Mouse (Mus musculus): Measurements from ENCODE around the gene Ino80d.
"Not testable (repeated sequence)": the region's sequence is repeated elsewhere in the genome, so short reads cannot be mapped to it uniquely, and the experiment has no call there.

Ino80d gene

GRCm38 (mm10) chr1:63114136-63114781 lies at the start of gene Ino80d:
Gene Ino80d, minus strand, starts transcription at chr1:63114667.
- peak; percentile 64 for DNase-seq (ENCODE audit: extremely low spot score, low read depth, low spot score)

DNA sequence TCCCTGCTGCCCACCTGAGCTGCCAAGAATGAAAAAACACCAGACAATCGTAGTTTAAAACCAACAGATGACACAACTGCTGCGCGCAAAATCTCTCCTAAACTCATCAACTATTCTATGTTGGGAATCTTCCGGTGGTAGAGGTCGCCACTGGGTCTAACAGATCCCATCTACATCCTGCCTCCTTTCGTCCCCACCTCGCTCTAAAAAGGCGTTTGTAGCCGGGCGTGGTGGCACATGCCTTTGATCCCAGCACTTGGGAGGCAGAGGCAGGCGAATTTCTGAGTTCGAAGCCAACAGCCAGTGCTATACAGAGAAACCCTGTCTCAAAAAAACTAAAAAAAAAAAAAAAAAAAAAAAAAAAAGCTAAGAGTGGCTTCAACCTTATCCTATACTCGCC lies 25.8 kb upstream of the Ino80d start:
- DNase-seq (ENCODE audit: extremely low spot score, low read depth, low spot score) = no peak

- not testable (repeated sequence) for DNase-seq (ENCODE audit: extremely low spot score, low read depth, low spot score)
Observed at GRCm38 (mm10) chr1:63138586-63138985, 24.1 kb upstream of the Ino80d start.

DNA sequence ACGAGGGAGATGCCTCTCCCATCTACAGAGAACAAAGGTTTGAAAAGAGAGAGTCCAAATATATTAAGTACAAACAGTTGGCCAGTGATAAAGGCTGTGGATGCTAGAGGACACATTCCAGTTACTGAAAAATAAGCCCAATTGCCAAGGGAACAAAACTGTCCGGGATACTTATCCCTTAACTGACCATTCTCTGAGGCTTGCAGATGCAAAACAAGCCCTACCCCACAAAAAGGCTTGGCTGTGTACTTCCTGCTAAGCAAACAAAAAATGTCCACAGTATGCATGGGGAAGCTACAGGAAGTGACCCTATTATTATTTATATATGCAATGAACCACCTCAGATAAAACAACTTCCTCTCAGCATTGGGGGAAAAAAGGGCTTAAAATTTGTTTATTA lies 23.5 kb upstream of the Ino80d start:
- no peak for DNase-seq (ENCODE audit: extremely low spot score, low read depth, low spot score)

DNA sequence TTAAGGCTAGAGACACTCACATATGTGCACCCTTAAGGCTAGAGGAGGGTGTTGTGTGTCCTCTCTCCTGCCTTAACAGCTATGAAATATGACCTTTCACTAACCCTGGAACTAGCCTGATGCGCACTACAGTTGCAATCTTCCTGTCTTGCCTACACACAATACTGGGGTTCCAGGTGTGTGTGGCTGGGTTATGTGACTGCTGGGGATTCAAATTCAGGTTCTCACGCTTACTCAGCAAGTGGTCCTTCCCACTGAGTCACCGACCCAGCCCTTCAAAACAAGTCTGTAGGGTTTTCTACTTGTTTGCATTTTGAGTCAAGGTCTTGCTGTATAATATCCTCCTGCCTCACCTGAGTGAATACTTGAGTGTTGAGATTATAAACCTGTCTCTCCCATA lies 20.1 kb upstream of the Ino80d start:
- DNase-seq (ENCODE audit: extremely low spot score, low read depth, low spot score) = no peak

- DNase-seq (ENCODE audit: extremely low spot score, low read depth, low spot score) = no peak
Observed at GRCm38 (mm10) chr1:63131766-63132165, 17.3 kb upstream of the Ino80d start.

- DNase-seq (ENCODE audit: extremely low spot score, low read depth, low spot score) = no peak
Observed at GRCm38 (mm10) chr1:63130883-63131282, 16.4 kb upstream of the Ino80d start.

DNA sequence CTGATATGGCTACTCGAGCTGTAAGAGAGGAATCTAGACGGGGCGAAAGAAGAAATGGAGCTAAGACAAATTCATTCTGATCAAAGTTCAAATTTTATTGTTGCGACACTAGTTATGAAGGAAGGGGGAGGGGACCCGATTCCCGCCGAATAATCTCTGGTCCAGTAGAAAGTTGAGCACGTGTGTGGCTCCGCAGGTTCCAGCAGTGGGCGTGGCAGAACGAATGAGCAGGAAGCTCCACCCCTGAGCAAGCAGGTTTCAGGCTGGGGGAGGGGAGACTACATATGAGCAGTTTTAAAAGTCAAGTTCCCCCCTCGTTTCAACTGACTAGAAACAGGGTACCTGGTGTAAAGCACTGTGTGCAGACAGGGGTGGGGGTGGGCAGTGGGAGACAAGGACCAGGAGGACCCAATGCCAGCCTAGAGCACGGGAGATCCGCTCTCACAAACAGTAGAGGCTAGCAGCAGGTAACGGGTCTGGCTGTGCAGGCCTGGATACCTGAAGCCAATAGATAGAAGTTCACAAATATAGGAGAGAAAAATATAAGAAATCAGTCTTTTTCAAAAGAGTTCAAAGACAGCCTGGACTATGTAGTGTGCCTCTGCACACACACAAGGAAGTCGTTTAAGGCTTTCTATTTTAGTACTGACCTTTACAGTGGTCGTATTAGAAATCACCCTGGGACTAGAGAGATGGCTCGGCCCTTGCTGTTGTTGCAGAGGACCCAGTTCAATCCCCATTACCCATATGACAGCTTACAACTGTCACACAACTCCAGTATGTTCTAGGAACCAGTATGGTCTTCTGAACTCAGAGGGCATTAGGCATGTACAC lies 15.6 kb upstream of the Ino80d start:
- DNase-seq (ENCODE audit: extremely low spot score, low read depth, low spot score) = no peak

- DNase-seq (ENCODE audit: extremely low spot score, low read depth, low spot score) = no peak
Observed at GRCm38 (mm10) chr1:63129273-63129672, 14.8 kb upstream of the Ino80d start.

DNA sequence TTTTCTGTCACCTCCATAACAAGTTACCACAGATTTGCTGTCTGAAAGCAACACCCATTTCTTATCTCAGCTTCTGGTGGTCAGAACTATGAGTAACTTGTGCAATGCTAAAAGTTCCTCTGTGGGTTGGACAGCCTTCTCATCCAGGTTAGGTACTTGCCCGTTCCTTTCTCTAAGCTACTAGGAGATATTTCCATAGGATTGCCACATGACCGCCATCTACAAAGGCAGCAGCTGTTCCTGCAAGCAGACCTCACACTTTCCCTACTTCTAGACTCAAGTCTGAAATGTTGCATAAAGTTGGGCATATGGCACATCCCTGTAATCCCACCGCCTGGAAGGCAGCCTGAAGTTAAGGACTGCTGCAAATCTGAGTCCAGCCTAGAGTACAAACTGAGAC lies 11.7 kb upstream of the Ino80d start:
- no peak for DNase-seq (ENCODE audit: extremely low spot score, low read depth, low spot score)

GRCm38 (mm10) chr1:63123823-63124450 lies 9.5 kb upstream of the Ino80d start:
- DNase-seq (ENCODE audit: extremely low spot score, low read depth, low spot score) = no peak

GRCm38 (mm10) chr1:63122005-63122404 lies 7.5 kb upstream of the Ino80d start:
- no peak for DNase-seq (ENCODE audit: extremely low spot score, low read depth, low spot score)

- no peak for DNase-seq (ENCODE audit: extremely low spot score, low read depth, low spot score)
Observed at GRCm38 (mm10) chr1:63120382-63120781, 5.9 kb upstream of the Ino80d start.

DNA sequence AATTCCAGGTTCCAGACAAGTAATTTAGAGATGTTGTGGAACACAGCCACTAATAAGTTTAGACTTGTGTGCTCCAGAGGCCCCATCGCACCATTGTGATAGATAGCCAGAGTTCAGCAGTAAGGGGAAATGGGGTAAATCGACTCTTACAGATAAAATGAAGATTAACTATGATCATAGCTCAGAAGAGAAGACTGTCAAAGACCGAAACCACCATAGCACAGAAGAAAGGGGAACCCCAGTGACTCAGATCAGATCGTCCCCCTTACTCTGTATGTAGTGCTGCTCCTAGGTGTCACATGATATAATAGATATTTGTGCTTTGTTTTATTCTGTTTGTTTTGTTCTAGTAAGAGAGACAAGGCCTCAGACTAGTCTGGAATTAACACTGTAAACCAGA lies 5.2 kb upstream of the Ino80d start:
- no peak for DNase-seq (ENCODE audit: extremely low spot score, low read depth, low spot score)

GRCm38 (mm10) chr1:63115540-63115939 lies 1.1 kb upstream of the Ino80d start:
- DNase-seq (ENCODE audit: extremely low spot score, low read depth, low spot score) = no peak

DNA sequence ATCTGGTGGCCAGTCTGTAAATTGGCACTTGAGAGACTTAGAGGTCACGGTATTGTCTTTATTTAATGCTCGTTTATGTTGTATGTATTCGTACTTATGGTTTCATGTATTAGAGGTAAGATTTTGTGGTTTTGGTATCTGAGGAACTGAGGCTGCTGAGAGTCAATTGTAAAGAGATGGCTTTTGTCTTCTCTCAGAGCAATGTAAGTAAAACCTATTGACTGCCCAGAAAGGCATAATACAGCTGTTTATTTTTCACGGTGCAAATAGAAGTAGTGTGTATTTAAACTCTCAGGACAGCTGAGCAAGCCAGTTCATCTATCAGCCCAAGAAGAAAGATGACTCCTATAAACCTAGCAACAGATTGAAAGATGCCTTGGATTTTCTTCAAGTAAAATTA lies 629 bp upstream of the Ino80d start:
- DNase-seq (ENCODE audit: extremely low spot score, low read depth, low spot score) = no peak

DNA sequence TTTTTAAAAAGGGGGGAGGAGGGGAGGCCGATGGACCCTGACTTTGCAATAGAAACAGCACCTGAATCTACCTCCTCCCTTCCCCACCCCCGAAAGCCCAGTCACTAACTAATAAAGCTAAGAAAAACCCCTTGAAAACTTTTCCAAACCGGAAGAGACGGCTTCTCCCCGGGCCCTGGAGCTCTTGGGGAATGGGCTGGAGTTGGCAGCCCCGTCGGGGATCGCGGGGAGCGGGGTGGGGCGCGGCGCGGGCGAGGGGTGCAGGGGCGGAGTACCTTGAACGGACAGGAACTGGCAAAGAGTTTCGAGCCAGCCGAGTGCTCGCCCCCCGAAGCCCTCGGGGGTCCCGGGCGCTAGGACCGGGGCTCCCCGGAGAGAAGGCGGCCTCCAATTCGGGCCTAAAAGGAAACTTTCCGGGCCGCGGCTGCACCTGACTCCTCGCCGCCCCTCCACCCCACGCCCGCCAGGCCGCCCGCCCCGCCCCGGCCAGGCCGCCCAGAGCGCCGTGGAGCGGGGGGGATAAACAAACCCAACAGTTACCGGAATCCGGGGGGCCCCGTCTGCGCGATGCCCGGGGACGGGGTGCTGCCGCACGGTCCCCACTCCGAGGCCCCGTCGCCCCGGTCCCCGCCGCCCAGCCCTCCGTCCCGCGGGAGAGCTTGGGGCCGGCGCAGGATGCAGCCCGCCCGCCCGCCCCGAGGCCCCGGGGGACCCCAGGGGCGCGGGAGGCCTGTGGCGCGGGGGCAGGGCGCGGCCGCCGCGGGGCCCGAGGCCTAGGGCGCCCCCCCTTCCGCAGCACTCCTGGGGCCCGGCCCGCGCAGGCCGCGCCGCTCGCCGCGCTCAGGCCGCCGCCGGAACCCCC lies 962 bp downstream of the Ino80d start:
- DNase-seq (ENCODE audit: extremely low spot score, low read depth, low spot score) = no peak

- no peak for DNase-seq (ENCODE audit: extremely low spot score, low read depth, low spot score)
Observed at GRCm38 (mm10) chr1:63112865-63113261, 1.6 kb downstream of the Ino80d start.

GRCm38 (mm10) chr1:63112151-63112864 lies 2.2 kb downstream of the Ino80d start:
- no peak for DNase-seq (ENCODE audit: extremely low spot score, low read depth, low spot score)

- DNase-seq (ENCODE audit: extremely low spot score, low read depth, low spot score) = peak; percentile 41
Observed at GRCm38 (mm10) chr1:63110536-63111285, 3.8 kb downstream of the Ino80d start.

Data from hindlimb bud, embryonic 11.5 days (tissue).